Mouse (Mus musculus): ENCODE data around the gene Gm11168. TPM values are rescaled to one million over a fixed set of nuclear protein-coding genes. Genes with fewer than 3 reads are reported as not detected.

The Gm11168 gene
- polyA plus RNA-seq, 1 experiment from 2014 or later = not detected

Small RNAs within 50 kb of the gene (microRNA-seq; reads per million reads assigned to microRNA genes)
- gene Mir101c = not detected

Other genes starting within 250 kb of the Gm11168 start
- not detected in 2 replicates for gene Gm10722, start 2.4 kb upstream of the Gm11168 start, polyA plus RNA-seq (2014; fragmentation: Nextera tagmentation; extraction: Ambion mirVana)
- gene Gm10721, start 9.8 kb downstream of the Gm11168 start, polyA plus RNA-seq (2014; fragmentation: Nextera tagmentation; extraction: Ambion mirVana) = not detected in 2 replicates
- gene Gm10720, start 12.3 kb downstream of the Gm11168 start, polyA plus RNA-seq (2014; fragmentation: Nextera tagmentation; extraction: Ambion mirVana) = not detected in 2 replicates
- gene Gm10719, start 14.1 kb downstream of the Gm11168 start, polyA plus RNA-seq (2014; fragmentation: Nextera tagmentation; extraction: Ambion mirVana) = not detected in 2 replicates
- gene Gm10718, start 20.2 kb downstream of the Gm11168 start, polyA plus RNA-seq (2014; fragmentation: Nextera tagmentation; extraction: Ambion mirVana) = 0.61 and 0.95 TPM in 2 replicates
- 0.34 and 0.53 TPM in 2 replicates for gene Gm10717, start 22.1 kb downstream of the Gm11168 start, polyA plus RNA-seq (2014; fragmentation: Nextera tagmentation; extraction: Ambion mirVana)
- gene Gm17535, start 31.3 kb downstream of the Gm11168 start, polyA plus RNA-seq (2014; fragmentation: Nextera tagmentation; extraction: Ambion mirVana) = not detected in 2 replicates
- gene Gm10715, start 33.5 kb downstream of the Gm11168 start, polyA plus RNA-seq (2014; fragmentation: Nextera tagmentation; extraction: Ambion mirVana) = not detected in 2 replicates